Mouse (Mus musculus) common myeloid progenitor, adult 5-6 weeks (primary cell): ENCODE measurements around the gene Dync1i2. TPM values are rescaled to one million over a fixed set of nuclear protein-coding genes. Genes with fewer than 3 reads are reported as not detected.
A peak's percentile ranks its signal among the peaks of the same experiment; 100 is the strongest.

Experiments used
- ATAC-seq: replicated peaks from 2 replicates; pipeline ENCODE4 v1.8.0; 2016; ENCODE audit warnings: low read depth, mild to moderate bottlenecking, moderate TSS enrichment, inconsistent platforms; ENCODE audit not compliant: poor library complexity, severe bottlenecking
- total RNA-seq: library from RNA; stranded (forward); fragments of 200-1000, 187-1606 nt; gene quantifications from 2 replicates; pipeline ENCODE4 v1.2.3, GENCODE M21; 2017

Gene Dync1i2
- total RNA-seq = 112 and 117 TPM in 2 replicates

- peak; percentile 100 for ATAC-seq
These were observed at the start of gene Dync1i2 for GRCm38 (mm10) chr2:71211591-71212359. Gene Dync1i2, plus strand, starts transcription at chr2:71211706.

GRCm38 (mm10) chr2:71162831-71163621 is 48.5 kb upstream of the Dync1i2 start:
- ATAC-seq = no peak

GRCm38 (mm10) chr2:71167211-71167610 is 44.3 kb upstream of the Dync1i2 start:
- no peak for ATAC-seq

- ATAC-seq = no peak
These were observed 43.0 kb upstream of the Dync1i2 start for GRCm38 (mm10) chr2:71168461-71169021.

GRCm38 (mm10) chr2:71173031-71173430 is 38.5 kb upstream of the Dync1i2 start:
- ATAC-seq = no peak

- no peak for ATAC-seq
These were observed 34.9 kb upstream of the Dync1i2 start for GRCm38 (mm10) chr2:71176329-71177249.

GRCm38 (mm10) chr2:71177250-71177615 is 34.3 kb upstream of the Dync1i2 start:
- ATAC-seq = no peak

GRCm38 (mm10) chr2:71177760-71178159 is 33.7 kb upstream of the Dync1i2 start:
- ATAC-seq = no peak

GRCm38 (mm10) chr2:71179716-71180115 is 31.8 kb upstream of the Dync1i2 start:
- no peak for ATAC-seq

GRCm38 (mm10) chr2:71180566-71181217 is 30.8 kb upstream of the Dync1i2 start:
- no peak for ATAC-seq

GRCm38 (mm10) chr2:71187950-71188349 is 23.6 kb upstream of the Dync1i2 start:
- ATAC-seq = peak; percentile 29; the same call in 1 of the 2 replicates

GRCm38 (mm10) chr2:71188861-71189260 is 22.6 kb upstream of the Dync1i2 start:
- ATAC-seq = no peak

GRCm38 (mm10) chr2:71191391-71192194 is 19.9 kb upstream of the Dync1i2 start:
- ATAC-seq = no peak

- no peak for ATAC-seq
These were observed 19.2 kb upstream of the Dync1i2 start for GRCm38 (mm10) chr2:71192195-71192807.

- ATAC-seq = 0 out of 2 replicates have a peak, but pooled peaks have one; percentile 29
These were observed 17.2 kb upstream of the Dync1i2 start for GRCm38 (mm10) chr2:71194137-71194960.

GRCm38 (mm10) chr2:71196947-71197346 is 14.6 kb upstream of the Dync1i2 start:
- ATAC-seq = no peak

GRCm38 (mm10) chr2:71198907-71199306 is 12.6 kb upstream of the Dync1i2 start:
- ATAC-seq = no peak
